Mouse (Mus musculus) brain, embryonic 14.5 days (tissue): ENCODE measurements around the gene Gm5136. TPM values are rescaled to one million over a fixed set of nuclear protein-coding genes. Genes with fewer than 3 reads are reported as not detected.

ENCODE experiments used
- DNase-seq: peaks from one replicate; pipeline ENCODE4 v3.0.0-alpha.2; 2011; ENCODE audit warnings: low read depth
- CTCF ChIP-seq: fragments of 200-500 bp; IDR thresholded peaks from 2 replicates; pipeline ENCODE4 v1.5.1; 2012; ENCODE audit warnings: inconsistent platforms, mild to moderate bottlenecking, moderate library complexity, borderline replicate concordance; ENCODE audit not compliant: insufficient read depth, insufficient read length; ENCODE audit errors: extremely low read depth
- POLR2A ChIP-seq: fragments of 200-500 bp; IDR thresholded peaks from 2 replicates; pipeline ENCODE4 v1.6.1; 2012; ENCODE audit warnings: mild to moderate bottlenecking, inconsistent platforms, borderline replicate concordance; ENCODE audit not compliant: poor library complexity, insufficient read depth, insufficient read length, severe bottlenecking; ENCODE audit errors: extremely low read depth
- polyA plus RNA-seq: library from polyadenylated mRNA; depleted of rRNA; stranded (reverse); fragments of >200 nt; gene quantifications from 2 replicates; pipeline ENCODE4 v1.2.3, GENCODE M21; 2012; rRNA removed

Gene Gm5136
- 0.29 and 0.55 TPM in 2 replicates for polyA plus RNA-seq

GRCm38 (mm10) chr10:108699946-108700345 is at the start of gene Gm5136:
TSS of gene Gm5136 (minus strand) at chr10:108700160.
- no peak for TF ChIP-seq CTCF
- TF ChIP-seq POLR2A, result no peak
- no peak for DNase-seq

GRCm38 (mm10) chr10:108743759-108744158 is 43.8 kb upstream of the Gm5136 start:
- no peak for DNase-seq
- no peak for TF ChIP-seq CTCF
- TF ChIP-seq POLR2A, result no peak

DNA sequence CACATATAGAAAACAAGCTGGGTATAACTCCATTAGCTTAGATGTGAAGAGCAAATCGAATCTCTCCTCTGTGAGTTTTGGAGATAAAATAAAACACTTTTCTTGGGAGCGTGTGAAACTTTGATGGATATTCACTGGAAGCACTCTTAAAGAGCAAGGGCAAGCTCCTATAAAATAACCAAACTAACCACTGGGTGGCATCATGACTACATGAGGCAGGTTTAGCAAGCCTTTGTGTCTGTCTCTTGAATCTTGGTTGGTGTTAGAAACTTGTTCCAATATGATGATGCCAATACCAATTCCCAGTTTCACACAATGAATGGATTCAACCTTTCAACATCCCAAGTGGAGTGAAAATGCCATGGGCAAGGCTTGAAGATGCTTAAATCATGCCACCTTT is 34.0 kb upstream of the Gm5136 start:
- TF ChIP-seq CTCF, result peak; percentile 55; the same call in 1 of the 2 replicates
- no peak for TF ChIP-seq POLR2A
- peak; percentile 85 for DNase-seq

- TF ChIP-seq POLR2A (no peak), CTCF (no peak)
- peak; percentile 28 for DNase-seq
These were observed 29.0 kb upstream of the Gm5136 start for GRCm38 (mm10) chr10:108728961-108729360.

DNA sequence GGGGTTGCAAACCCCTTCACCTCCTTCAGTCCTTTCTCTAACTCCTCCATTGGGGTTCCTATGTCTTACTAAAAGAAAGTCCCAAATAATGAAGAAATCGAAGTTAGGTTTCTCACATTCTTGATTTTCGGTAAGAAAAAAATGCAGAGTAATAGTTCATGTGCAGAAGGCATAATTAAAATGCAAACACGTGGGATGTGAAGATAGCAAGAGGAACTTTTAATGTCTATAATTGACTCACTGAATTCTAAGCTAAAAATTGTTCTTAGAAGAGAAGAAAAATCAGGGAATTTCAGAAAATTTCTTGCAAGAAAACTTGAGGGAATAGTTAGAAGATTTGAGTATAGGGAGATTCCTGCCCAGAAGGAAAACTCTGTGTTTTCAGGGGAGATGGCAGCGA is 26.4 kb upstream of the Gm5136 start:
- no peak for DNase-seq
- no peak for TF ChIP-seq POLR2A
- no peak for TF ChIP-seq CTCF

GRCm38 (mm10) chr10:108724878-108725277 is 24.9 kb upstream of the Gm5136 start:
- DNase-seq, result no peak
- TF ChIP-seq CTCF (no peak), POLR2A (no peak)

DNA sequence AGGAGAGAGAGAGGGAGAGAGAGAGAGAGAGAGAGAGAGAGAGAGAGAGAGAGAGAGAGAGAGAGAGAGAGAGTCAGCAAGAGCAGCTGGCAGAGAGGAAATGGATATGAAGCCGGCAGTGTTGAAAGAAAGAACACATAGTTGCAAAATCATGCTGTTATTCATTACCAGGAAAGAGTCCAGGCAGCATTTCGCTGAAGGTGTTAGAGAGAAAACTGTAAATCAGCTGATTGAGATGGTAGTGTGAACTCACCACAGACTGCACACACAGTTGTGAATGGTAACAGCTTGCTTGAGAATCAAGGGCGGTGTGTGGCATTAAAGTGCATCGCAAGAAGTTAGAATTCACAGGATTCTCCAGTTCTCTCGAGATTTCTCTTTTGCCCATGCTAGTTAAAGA is 10.6 kb upstream of the Gm5136 start:
- DNase-seq, result peak; percentile 82
- no peak for TF ChIP-seq POLR2A
- no peak for TF ChIP-seq CTCF

DNA sequence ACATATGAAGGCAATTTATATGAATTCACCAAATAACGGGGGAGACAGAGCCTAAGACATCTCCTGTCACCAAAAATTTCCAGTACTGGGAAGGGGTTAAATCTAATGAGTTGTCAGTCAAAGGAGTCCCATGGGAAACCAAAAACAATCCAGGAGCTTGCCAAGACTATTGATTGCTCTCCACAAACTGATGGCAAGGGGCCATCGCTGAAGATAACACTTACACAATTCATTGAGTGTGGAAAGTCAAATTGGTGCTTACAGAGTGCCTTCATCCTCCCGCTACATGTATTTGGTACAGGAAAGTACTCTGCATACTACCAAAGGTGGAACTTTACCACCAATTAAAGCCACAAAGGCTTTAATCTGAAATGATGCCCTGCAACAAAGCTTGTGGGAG is 5.7 kb upstream of the Gm5136 start:
- TF ChIP-seq POLR2A (no peak), CTCF (no peak)
- DNase-seq, result no peak

DNA sequence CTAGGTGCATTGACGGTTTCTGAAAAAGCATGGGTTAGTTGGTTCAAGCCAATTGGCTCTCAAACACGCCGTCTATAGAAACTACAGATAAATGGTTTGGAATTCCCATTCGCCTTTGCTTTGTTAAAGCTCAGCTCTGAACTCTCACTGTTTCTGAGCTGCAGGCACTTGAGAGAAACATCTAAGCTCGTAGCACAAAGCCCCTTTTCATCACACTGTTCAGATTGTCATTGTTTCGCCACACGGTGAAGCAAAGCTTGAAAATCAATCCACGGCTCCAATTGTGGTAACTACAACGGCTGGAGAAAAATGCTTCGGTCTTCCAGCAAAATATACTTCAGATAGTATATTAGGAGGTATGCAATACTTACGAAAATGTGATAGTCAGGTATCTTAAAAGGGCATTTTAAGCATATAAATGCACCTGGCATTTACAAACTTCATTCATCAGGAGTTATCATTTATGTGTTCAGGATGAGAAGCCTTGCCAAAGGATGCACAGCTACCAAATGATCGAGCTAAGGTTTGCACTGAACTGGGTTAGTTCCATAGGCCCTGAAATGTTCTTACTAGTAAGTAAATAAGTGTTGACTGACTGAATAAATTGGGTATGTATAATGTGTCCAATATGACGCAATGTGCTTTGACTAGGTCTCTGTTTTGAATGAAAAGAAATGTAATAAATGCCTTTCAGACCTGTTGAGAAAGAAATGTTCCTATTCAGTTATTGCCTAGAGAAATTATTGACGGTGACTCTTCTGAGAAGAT is 1.6 kb upstream of the Gm5136 start:
- peak; percentile 94 for DNase-seq
- TF ChIP-seq CTCF (no peak), POLR2A (no peak)

DNA sequence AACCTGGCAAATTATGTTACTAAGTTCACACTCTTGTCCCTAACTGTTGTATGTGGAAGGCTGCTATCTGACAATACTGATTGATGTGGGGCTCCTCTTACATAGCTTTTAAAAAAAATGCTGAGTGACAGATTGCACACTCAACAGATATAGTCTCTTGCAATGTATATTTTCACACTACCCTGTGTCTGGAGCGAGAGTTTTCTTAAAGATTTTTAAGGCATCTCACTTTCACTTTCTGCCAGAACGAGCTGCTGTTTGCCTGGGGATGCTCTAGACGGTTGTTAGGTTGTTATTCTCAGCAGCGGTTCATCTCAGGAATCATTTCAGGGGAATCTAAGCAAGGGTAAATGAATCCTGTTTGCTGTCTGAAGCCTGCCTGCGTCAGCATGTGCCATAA is 2.9 kb downstream of the Gm5136 start:
- no peak for TF ChIP-seq CTCF
- TF ChIP-seq POLR2A, result no peak
- peak; percentile 55 for DNase-seq

DNA sequence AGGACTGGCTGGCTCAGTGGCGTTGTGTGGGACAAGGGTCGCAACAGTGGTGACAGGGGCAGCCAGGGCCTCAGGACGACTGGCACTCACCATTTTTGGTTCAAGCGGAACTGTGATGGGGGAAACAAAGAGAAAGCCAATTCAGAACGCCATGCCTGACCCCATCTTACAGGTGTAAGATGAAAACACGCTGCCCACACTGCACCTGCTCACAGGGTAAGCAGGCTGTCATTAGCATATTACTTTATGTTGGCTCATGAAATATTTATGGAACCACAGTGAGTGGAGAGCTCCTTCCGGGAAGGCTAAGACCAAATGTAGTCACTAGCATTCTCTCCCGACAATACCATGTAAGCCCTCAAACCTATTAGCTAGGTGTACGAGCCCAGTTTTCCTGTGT is 9.0 kb downstream of the Gm5136 start:
- DNase-seq, result peak; percentile 70
- TF ChIP-seq POLR2A, result no peak
- no peak for TF ChIP-seq CTCF

DNA sequence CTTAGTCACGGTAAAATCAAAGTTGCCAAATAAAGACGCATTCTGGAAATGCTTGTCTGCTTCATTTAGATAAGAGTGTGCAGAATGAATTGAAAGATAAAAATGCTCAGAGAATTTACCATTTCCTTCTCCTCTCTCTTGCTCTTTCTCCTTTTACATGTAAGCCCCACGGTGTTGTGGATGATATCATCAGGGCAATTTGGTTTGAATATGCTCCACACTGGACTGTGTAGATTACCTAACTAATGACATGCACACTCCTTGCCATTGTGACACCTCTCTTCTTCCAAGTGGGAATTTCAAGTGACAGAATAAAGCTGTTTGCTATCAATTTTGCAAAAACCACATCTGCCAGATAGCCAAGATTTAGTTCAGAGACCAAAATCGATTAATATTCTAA is 13.3 kb downstream of the Gm5136 start:
- peak; percentile 49 for DNase-seq
- TF ChIP-seq POLR2A (no peak), CTCF (no peak)
